Mouse (Mus musculus): ENCODE measurements around the gene Mrpl18.
A peak's percentile ranks its signal among the peaks of the same experiment; 100 is the strongest.

- TF ChIP-seq POLR2A (IDR thresholded peaks at IDR 0.05; ENCODE audit: control insufficient read depth, low read depth, low read length) (peak; percentile 79), CTCF (IDR thresholded peaks at IDR 0.05; ENCODE audit: control insufficient read depth, insufficient read depth, insufficient replicate concordance, low read depth, low read length) (no peak)
These were observed 44.3 kb upstream of the Mrpl18 start, which contains the start of gene Acat2 for GRCm38 (mm10) chr17:12960331-12960873.

Measured in testis, adult 2 months (tissue).